Mouse (Mus musculus): ENCODE data around the gene Col16a1.

DNA sequence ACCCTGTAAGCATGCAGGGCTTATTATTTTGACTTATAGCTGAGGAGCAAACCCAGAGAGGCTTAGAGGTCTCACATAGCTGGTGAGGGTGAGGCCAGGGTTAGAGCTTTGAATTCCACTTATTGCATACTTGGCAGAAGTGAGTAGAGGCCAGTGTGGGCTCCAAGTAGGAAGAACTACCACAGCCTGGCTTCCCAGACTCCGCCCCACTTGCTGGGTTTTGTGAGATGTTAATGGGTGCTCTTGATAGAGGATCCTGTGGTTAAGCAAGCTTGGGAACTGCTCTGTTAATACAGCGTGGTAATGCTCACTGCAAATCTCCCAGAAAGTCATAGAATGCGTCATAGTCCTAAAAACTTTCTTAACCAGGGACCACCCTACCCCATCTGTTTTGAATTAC, 61.3 kb downstream of the Col16a1 start:
- TF ChIP-seq CTCF (IDR thresholded peaks at IDR 0.05; ENCODE audit: low read depth) (no peak), EP300 (IDR thresholded peaks at IDR 0.05; ENCODE audit: low read depth) (no peak)
